Mouse (Mus musculus): Measurements from ENCODE around the gene Ykt6. TPM values are rescaled to one million over a fixed set of nuclear protein-coding genes. Genes with fewer than 3 reads are reported as not detected.

The Ykt6 gene
- polyA plus RNA-seq, 1 experiment: 0.60 TPM

GRCm38 (mm10) chr11:5965865-5966264 is 10.4 kb downstream of the Ykt6 start:
- TF ChIP-seq TAL1 (IDR thresholded peaks at IDR 0.05; ENCODE audit: low read length) (no peak), GATA1 (IDR thresholded peaks at IDR 0.05; ENCODE audit: low read length) (no peak)
- H3K36me3 ChIP-seq (ENCODE audit: control insufficient read depth): peaks cover 87% of the 10 kb centered on the region
- H3K9me3 ChIP-seq (ENCODE audit: control insufficient read depth, low read length): no peaks in the 10 kb centered on the region
- H3K4me3 ChIP-seq (replicated peaks): no peak overlapping the region
- no peaks in the 10 kb centered on the region; the same call in 1 of the 2 replicates for H3K4me1 ChIP-seq (ENCODE audit: control insufficient read depth)
- H3K27me3 ChIP-seq (ENCODE audit: control insufficient read depth): no peaks in the 10 kb centered on the region

DNA sequence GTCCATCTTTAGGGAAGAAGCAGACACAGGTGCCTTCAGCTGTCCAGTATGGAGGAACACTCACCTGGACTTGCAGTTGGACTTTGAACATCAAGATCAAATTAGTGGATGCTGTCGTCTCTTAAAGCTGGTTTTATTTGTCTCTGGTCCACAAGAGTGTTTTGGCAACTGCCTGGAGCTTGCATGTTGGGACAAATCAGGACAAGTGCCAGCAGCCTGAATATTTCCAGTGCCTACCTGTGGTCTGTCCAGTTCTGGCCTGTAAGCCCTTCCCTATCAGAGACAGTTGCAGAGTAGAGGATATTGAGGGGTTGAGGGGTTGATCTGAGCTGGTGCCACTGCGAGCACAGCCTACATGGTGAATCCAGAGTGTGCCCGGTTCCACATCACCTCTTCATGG is 11.3 kb downstream of the Ykt6 start:
- TF ChIP-seq GATA1 (IDR thresholded peaks at IDR 0.05; ENCODE audit: low read length) (no peak), TAL1 (IDR thresholded peaks at IDR 0.05; ENCODE audit: low read length) (no peak)
- Histone ChIP-seq H3K36me3 (ENCODE audit: control insufficient read depth) (peaks cover 78% of the 10 kb centered on the region), H3K27me3 (ENCODE audit: control insufficient read depth) (no peaks in the 10 kb centered on the region), H3K4me3 (replicated peaks) (no peak overlapping the region), H3K9me3 (ENCODE audit: control insufficient read depth, low read length) (no peaks in the 10 kb centered on the region), H3K4me1 (ENCODE audit: control insufficient read depth) (no peaks in the 10 kb centered on the region)

GRCm38 (mm10) chr11:5968223-5968622 is 12.7 kb downstream of the Ykt6 start:
- Histone ChIP-seq H3K27me3 (ENCODE audit: control insufficient read depth) (no peaks in the 10 kb centered on the region), H3K4me3 (replicated peaks) (no peak overlapping the region), H3K9me3 (ENCODE audit: control insufficient read depth, low read length) (no peaks in the 10 kb centered on the region), H3K36me3 (ENCODE audit: control insufficient read depth) (peaks cover 64% of the 10 kb centered on the region), H3K4me1 (ENCODE audit: control insufficient read depth) (no peaks in the 10 kb centered on the region)
- TF ChIP-seq GATA1 (IDR thresholded peaks at IDR 0.05; ENCODE audit: low read length) (no peak), TAL1 (IDR thresholded peaks at IDR 0.05; ENCODE audit: low read length) (no peak)

GRCm38 (mm10) chr11:5971202-5971601 is 15.7 kb downstream of the Ykt6 start:
- TF ChIP-seq GATA1 (IDR thresholded peaks at IDR 0.05; ENCODE audit: low read length) (no peak), TAL1 (IDR thresholded peaks at IDR 0.05; ENCODE audit: low read length) (no peak)
- Histone ChIP-seq H3K4me3 (replicated peaks) (no peak overlapping the region), H3K4me1 (ENCODE audit: control insufficient read depth) (no peaks in the 10 kb centered on the region), H3K9me3 (ENCODE audit: control insufficient read depth, low read length) (no peaks in the 10 kb centered on the region), H3K36me3 (ENCODE audit: control insufficient read depth) (peaks cover 34% of the 10 kb centered on the region), H3K27me3 (ENCODE audit: control insufficient read depth) (no peaks in the 10 kb centered on the region)

- Histone ChIP-seq H3K9me3 (ENCODE audit: control insufficient read depth, low read length) (no peaks in the 10 kb centered on the region), H3K4me3 (replicated peaks) (no peak overlapping the region), H3K4me1 (ENCODE audit: control insufficient read depth) (no peaks in the 10 kb centered on the region), H3K27me3 (ENCODE audit: control insufficient read depth) (no peaks in the 10 kb centered on the region), H3K36me3 (ENCODE audit: control insufficient read depth) (peaks cover 14% of the 10 kb centered on the region)
- no peak for TF ChIP-seq TAL1 (IDR thresholded peaks at IDR 0.05; ENCODE audit: low read length)
- no peak for TF ChIP-seq GATA1 (IDR thresholded peaks at IDR 0.05; ENCODE audit: low read length)
Observed at GRCm38 (mm10) chr11:5973151-5973550, 17.7 kb downstream of the Ykt6 start.

- TF ChIP-seq TAL1 (IDR thresholded peaks at IDR 0.05; ENCODE audit: low read length): no peak
- TF ChIP-seq GATA1 (IDR thresholded peaks at IDR 0.05; ENCODE audit: low read length): no peak
- peaks cover 5% of the 10 kb centered on the region for H3K36me3 ChIP-seq (ENCODE audit: control insufficient read depth)
- H3K27me3 ChIP-seq (ENCODE audit: control insufficient read depth): no peaks in the 10 kb centered on the region
- H3K4me1 ChIP-seq (ENCODE audit: control insufficient read depth): no peaks in the 10 kb centered on the region
- H3K9me3 ChIP-seq (ENCODE audit: control insufficient read depth, low read length): no peaks in the 10 kb centered on the region
- H3K4me3 ChIP-seq (replicated peaks): no peak overlapping the region
Observed at GRCm38 (mm10) chr11:5974053-5974452, 18.6 kb downstream of the Ykt6 start.

- Histone ChIP-seq H3K27me3 (ENCODE audit: control insufficient read depth) (no peaks in the 10 kb centered on the region), H3K4me1 (ENCODE audit: control insufficient read depth) (no peaks in the 10 kb centered on the region), H3K9me3 (ENCODE audit: control insufficient read depth, low read length) (no peaks in the 10 kb centered on the region), H3K36me3 (ENCODE audit: control insufficient read depth) (no peaks in the 10 kb centered on the region), H3K4me3 (replicated peaks) (no peak overlapping the region)
- TF ChIP-seq TAL1 (IDR thresholded peaks at IDR 0.05; ENCODE audit: low read length) (no peak), GATA1 (IDR thresholded peaks at IDR 0.05; ENCODE audit: low read length) (no peak)
Observed at GRCm38 (mm10) chr11:5975068-5975467, 19.6 kb downstream of the Ykt6 start.

- no peak for TF ChIP-seq GATA1 (IDR thresholded peaks at IDR 0.05; ENCODE audit: low read length)
- TF ChIP-seq TAL1 (IDR thresholded peaks at IDR 0.05; ENCODE audit: low read length): no peak
- Histone ChIP-seq H3K27me3 (ENCODE audit: control insufficient read depth) (no peaks in the 10 kb centered on the region), H3K4me3 (replicated peaks) (no peak overlapping the region), H3K36me3 (ENCODE audit: control insufficient read depth) (no peaks in the 10 kb centered on the region), H3K9me3 (ENCODE audit: control insufficient read depth, low read length) (no peaks in the 10 kb centered on the region), H3K4me1 (ENCODE audit: control insufficient read depth) (no peaks in the 10 kb centered on the region)
Observed at GRCm38 (mm10) chr11:5976106-5976505, 20.6 kb downstream of the Ykt6 start.

DNA sequence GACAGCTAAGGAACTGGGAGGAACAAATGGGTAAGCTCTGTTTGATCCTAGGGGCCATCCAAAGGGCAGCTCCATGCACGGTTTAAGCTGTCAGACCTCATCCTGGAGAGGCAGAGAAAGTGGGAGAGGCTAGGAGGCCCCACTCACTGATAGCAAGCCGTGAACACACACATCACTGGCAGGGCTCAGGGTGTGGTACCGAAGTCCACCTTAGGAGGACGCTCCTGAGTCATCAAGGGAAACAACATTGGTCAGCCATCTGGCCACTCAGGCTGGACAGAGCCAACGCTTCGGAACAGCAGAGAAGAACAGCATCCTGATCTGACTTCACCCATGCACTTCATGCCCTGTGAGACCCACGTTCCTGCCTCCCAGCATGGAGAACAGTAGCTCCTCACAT is 23.6 kb downstream of the Ykt6 start:
- no peak overlapping the region for H3K4me3 ChIP-seq (replicated peaks)
- no peak for TF ChIP-seq TAL1 (IDR thresholded peaks at IDR 0.05; ENCODE audit: low read length)
- TF ChIP-seq GATA1 (IDR thresholded peaks at IDR 0.05; ENCODE audit: low read length): no peak
- no peaks in the 10 kb centered on the region for H3K9me3 ChIP-seq (ENCODE audit: control insufficient read depth, low read length)
- no peaks in the 10 kb centered on the region for H3K4me1 ChIP-seq (ENCODE audit: control insufficient read depth)
- H3K36me3 ChIP-seq (ENCODE audit: control insufficient read depth): no peaks in the 10 kb centered on the region
- no peaks in the 10 kb centered on the region for H3K27me3 ChIP-seq (ENCODE audit: control insufficient read depth)

DNA sequence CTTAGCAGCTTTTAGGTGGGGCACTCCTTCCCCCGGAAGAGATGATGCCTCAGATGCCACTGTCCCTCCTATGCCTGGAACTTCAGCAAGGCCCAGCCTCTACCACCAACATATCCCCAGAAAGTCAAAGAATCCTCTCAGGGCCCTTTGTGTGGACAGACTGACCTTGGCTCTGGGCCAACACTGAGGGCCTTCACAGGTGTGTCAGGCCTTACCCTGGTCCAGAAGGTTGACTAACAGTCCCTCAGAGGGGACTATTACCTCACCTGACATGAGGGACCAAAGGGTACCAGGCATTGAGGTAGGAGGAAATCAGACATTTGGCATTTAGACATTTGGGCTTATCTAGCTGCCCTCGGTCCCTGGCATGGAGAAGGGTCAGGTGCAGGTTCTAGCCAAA is 24.6 kb downstream of the Ykt6 start:
- Histone ChIP-seq H3K9me3 (ENCODE audit: control insufficient read depth, low read length) (no peaks in the 10 kb centered on the region), H3K27me3 (ENCODE audit: control insufficient read depth) (no peaks in the 10 kb centered on the region), H3K36me3 (ENCODE audit: control insufficient read depth) (no peaks in the 10 kb centered on the region), H3K4me3 (replicated peaks) (no peak overlapping the region), H3K4me1 (ENCODE audit: control insufficient read depth) (no peaks in the 10 kb centered on the region)
- no peak for TF ChIP-seq GATA1 (IDR thresholded peaks at IDR 0.05; ENCODE audit: low read length)
- no peak for TF ChIP-seq TAL1 (IDR thresholded peaks at IDR 0.05; ENCODE audit: low read length)
